Mouse (Mus musculus) splenic B cell, adult 2 months (primary cell): ENCODE results near the gene Klhl36.

Experiments
- DNase-seq: peaks from one replicate; pipeline ENCODE4 v3.0.0-alpha.2; 2011; ENCODE audit warnings: low read depth, low spot score
- H3K27me3 ChIP-seq: 2 replicates; pipeline ENCODE4 v1.6.1; 2012; ENCODE audit warnings: mild to moderate bottlenecking, low read length, moderate library complexity, mixed read lengths; ENCODE audit not compliant: control insufficient read depth, poor library complexity, insufficient read depth, severe bottlenecking
- H3K36me3 ChIP-seq: 2 replicates; pipeline ENCODE4 v1.6.1; 2012; ENCODE audit warnings: mild to moderate bottlenecking, low read length, moderate library complexity, mixed read lengths; ENCODE audit not compliant: control insufficient read depth, poor library complexity, insufficient read depth, severe bottlenecking

Gene Klhl36

GRCm38 (mm10) chr8:119861706-119862389 lies at the start of gene Klhl36:
Gene Klhl36, plus strand, starts transcription at chr8:119862266.
- no peaks in the 10 kb centered on the region for H3K27me3 ChIP-seq
- DNase-seq, result peak; percentile 96
- H3K36me3 ChIP-seq, result no peaks in the 10 kb centered on the region

- no peaks in the 10 kb centered on the region for H3K27me3 ChIP-seq
- DNase-seq, result peak; percentile 77
- H3K36me3 ChIP-seq, result peaks cover 12% of the 10 kb centered on the region
These were observed 49.2 kb upstream of the Klhl36 start for GRCm38 (mm10) chr8:119812650-119813431.

DNA sequence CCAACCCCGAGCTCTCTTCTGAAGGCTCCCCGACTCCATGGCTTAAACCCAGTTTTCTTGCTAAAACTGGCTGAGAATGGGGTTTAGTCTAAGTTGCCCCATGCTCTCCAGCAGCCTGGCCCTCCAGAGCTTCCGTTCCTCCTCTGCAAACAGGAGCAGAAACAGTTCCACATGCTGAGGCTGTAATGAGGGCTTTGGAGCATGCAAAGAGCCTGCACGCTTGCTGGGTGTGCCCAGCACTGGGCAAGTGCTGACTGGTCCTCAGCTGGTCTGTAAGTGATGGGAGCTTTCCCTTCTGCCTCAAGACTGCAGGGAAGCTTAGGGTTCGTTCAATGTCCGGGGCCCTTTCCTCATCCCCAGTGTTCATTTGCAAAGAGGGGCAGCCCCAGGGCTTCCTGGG lies 45.8 kb upstream of the Klhl36 start:
- no peak for DNase-seq
- no peaks in the 10 kb centered on the region for H3K27me3 ChIP-seq
- H3K36me3 ChIP-seq, result peaks cover 18% of the 10 kb centered on the region

DNA sequence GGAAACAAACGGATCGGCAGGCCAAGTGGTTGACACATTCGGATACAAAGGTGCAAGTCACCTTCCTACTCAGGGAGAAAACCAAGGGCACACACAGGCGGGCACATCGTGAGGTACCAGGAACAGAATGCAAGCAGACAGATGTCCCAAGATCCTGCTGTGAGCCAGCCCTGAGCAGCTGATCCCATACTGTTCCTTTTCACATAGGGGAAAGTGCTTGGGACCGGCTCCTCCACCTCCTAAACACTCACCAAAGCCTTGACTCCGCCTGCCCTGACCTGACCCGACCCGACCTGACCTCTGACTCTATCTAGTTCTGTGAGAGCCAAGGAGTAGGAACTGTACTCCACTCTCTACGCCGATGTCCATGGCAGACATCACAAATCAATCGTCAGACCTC lies 44.6 kb upstream of the Klhl36 start:
- peaks cover 21% of the 10 kb centered on the region for H3K36me3 ChIP-seq
- no peak for DNase-seq
- H3K27me3 ChIP-seq, result no peaks in the 10 kb centered on the region

GRCm38 (mm10) chr8:119819316-119819715 lies 42.8 kb upstream of the Klhl36 start:
- DNase-seq, result no peak
- Histone ChIP-seq H3K36me3 (peaks cover 24% of the 10 kb centered on the region), H3K27me3 (no peaks in the 10 kb centered on the region)

DNA sequence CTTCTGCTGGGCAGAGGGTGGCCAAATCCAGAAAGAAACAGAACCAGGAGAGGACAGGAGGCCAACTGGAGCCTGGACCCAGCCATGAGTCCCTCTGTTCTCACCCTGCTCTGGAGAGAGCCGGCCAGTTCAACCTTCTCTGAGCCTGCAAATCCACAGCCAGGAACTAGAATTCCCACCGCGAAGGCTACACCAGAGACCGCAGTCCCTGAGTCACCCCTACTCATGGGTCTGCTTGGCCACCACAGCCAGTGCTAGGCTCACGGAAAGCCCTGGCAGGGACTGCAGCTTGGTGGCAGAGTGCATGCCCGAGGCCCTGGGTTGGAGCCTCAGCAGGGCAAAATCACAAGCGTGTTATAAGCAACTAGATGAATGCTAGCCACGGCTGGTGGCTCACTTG lies 42.1 kb upstream of the Klhl36 start:
- Histone ChIP-seq H3K36me3 (peaks cover 24% of the 10 kb centered on the region), H3K27me3 (no peaks in the 10 kb centered on the region)
- DNase-seq, result no peak

GRCm38 (mm10) chr8:119821691-119822090 lies 40.4 kb upstream of the Klhl36 start:
- no peak for DNase-seq
- peaks cover 21% of the 10 kb centered on the region for H3K36me3 ChIP-seq
- no peaks in the 10 kb centered on the region for H3K27me3 ChIP-seq

DNA sequence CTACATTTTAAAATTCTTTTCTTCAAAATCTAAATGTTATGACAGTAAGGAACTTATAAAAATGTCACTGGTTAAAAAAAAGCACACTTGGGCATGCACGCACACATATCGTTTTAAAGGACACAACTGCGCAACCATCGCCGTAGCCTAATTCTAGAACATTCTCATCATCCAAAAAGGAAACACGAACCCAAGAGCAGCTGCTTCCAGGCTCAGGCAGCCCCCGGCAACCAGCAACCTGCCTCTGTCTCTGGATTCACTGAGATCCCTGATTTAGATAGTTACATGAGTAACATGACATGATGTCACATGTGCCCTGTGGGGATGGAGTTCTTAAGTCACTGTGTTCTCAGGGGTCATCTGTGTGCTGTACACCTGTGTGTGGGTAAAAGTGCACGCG lies 38.8 kb upstream of the Klhl36 start:
- DNase-seq, result no peak
- peaks cover 24% of the 10 kb centered on the region for H3K36me3 ChIP-seq
- no peaks in the 10 kb centered on the region for H3K27me3 ChIP-seq

DNA sequence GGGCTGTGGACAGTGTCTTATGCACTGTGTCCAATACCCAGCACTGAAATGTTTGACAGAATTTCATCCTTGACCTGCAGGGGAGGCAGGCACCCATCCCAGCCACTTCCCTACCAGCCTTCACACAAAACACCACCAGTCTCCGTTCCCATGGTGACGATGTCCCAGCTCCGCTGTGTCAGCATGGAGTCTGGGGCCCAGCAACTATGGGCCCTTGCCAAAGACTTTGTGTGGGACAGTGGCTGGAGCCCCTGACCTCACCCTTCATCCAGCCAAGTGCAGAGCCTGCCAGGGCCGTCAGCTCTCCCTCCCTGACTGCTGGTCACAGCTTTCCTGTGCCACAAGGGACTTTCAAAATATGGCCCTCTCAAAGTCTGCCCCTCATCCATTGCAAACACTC lies 38.0 kb upstream of the Klhl36 start:
- DNase-seq, result no peak
- Histone ChIP-seq H3K27me3 (no peaks in the 10 kb centered on the region), H3K36me3 (peaks cover 22% of the 10 kb centered on the region)

DNA sequence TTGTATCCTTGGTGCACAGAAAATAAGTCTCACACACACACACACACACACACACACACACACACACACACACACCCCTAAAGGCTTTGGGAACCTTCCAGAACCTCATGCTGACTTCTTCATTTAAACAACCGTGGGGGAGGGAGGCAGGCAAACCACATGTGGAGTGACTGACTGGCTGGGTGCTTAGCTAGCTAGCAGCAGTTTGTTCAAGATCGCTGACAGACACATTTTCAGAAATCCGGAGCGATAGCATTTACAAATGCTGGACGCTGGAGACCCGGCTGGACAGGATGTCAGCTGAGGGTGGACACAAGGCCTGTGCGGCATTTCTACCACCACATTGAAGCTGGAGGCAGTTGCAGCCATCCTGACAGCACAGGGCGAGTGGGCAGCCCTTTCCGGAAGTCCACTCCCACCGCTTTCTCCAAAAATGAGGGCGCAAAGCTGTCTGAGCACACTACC lies 37.2 kb upstream of the Klhl36 start:
- peak; percentile 41 for DNase-seq
- Histone ChIP-seq H3K36me3 (peaks cover 21% of the 10 kb centered on the region), H3K27me3 (no peaks in the 10 kb centered on the region)

GRCm38 (mm10) chr8:119825950-119826730 lies 35.9 kb upstream of the Klhl36 start:
- peaks cover 14% of the 10 kb centered on the region for H3K36me3 ChIP-seq
- DNase-seq, result peak; percentile 67
- H3K27me3 ChIP-seq, result no peaks in the 10 kb centered on the region

GRCm38 (mm10) chr8:119826982-119827381 lies 35.1 kb upstream of the Klhl36 start:
- Histone ChIP-seq H3K36me3 (peaks cover 14% of the 10 kb centered on the region), H3K27me3 (no peaks in the 10 kb centered on the region)
- peak; percentile 25 for DNase-seq

- peaks cover 11% of the 10 kb centered on the region for H3K36me3 ChIP-seq
- H3K27me3 ChIP-seq, result no peaks in the 10 kb centered on the region
These were observed 34.3 kb upstream of the Klhl36 start for GRCm38 (mm10) chr8:119827721-119828153.

GRCm38 (mm10) chr8:119829015-119829414 lies 33.1 kb upstream of the Klhl36 start:
- Histone ChIP-seq H3K27me3 (no peaks in the 10 kb centered on the region), H3K36me3 (peaks cover 6% of the 10 kb centered on the region)
- DNase-seq, result no peak

More at GRCm38 (mm10) chr8:119827721-119828153, 34.3 kb upstream of the Klhl36 start:
- DNase-seq, result no peak

GRCm38 (mm10) chr8:119829420-119829819 lies 32.6 kb upstream of the Klhl36 start:
- no peak for DNase-seq
- peaks cover 6% of the 10 kb centered on the region for H3K36me3 ChIP-seq
- no peaks in the 10 kb centered on the region for H3K27me3 ChIP-seq
